Comparison of ENCODE assay signal across 16 mouse cellular contexts in genomic region chr9:56108174-56108573, GRCm38 (mm10). TPM values are rescaled to one million over a fixed set of nuclear protein-coding genes. Genes with fewer than 3 reads are reported as not detected.
DNase-seq lines count a peak whose midpoint lies in the region; ATAC-seq lines count a peak whose summit lies in the region.
"Had no signal": no experiment of that assay in that cellular context is flagged by ENCODE, and none has a peak within 500 bp of the region (broad histone marks: within the 10 kb centered on the region; RNA-seq: fewer than 3 reads in every experiment).

No protein-coding gene starts in this region.

- peak; percentile 61 to 78 for ATAC-seq in hematopoietic stem cell, adult 5-6 weeks (replicated peaks in 1 of 2; ENCODE audit: insufficient read depth in 1 of 2, low FRiP score in 2 of 2, low TSS enrichment in 1 of 2, low read depth in 1 of 2, poor library complexity in 2 of 2, severe bottlenecking in 2 of 2)
- peak; percentile 81 for ATAC-seq in megakaryocyte, adult 5-6 weeks (ENCODE audit: poor library complexity, severe bottlenecking)
- no peak for ATAC-seq in cerebellum, adult (ENCODE audit: insufficient number of reproducible peaks, low FRiP score, low TSS enrichment)
- ATAC-seq in forebrain, embryonic 16.5 days: no peak
- ATAC-seq: CD4-positive, CD25-positive, alpha-beta regulatory T cell, adult 4 months had no signal

- H3K27me3 ChIP-seq in forebrain, embryonic 16.5 days (replicated peaks; ENCODE audit: control insufficient read depth, insufficient read depth, low read length): no peaks in the 10 kb centered on the region
- H3K27me3 ChIP-seq: heart, embryonic 12.5 days; hindbrain, embryonic 15.5 days; lung, embryonic 15.5 days had no signal

- no peak overlapping the region for H3K4me3 ChIP-seq in forebrain, embryonic 16.5 days (replicated peaks; ENCODE audit: low read length)
- H3K4me3 ChIP-seq: heart, embryonic 12.5 days; hindbrain, embryonic 15.5 days; lung, embryonic 15.5 days had no signal

- 77% methylated on average over 5 of the region's 5 CpGs for WGBS in forebrain, embryonic 16.5 days

- intact Hi-C loops in heart, postnatal 25 days (cut with DNase I): no loop called here

- DNase-seq in heart, postnatal 25 days (ENCODE audit: low spot score): peak; percentile 25
- no peak for DNase-seq in heart, postnatal 4 days
- peak; percentile 47 for DNase-seq in MEL-GATA-1-ER (ENCODE audit: extremely low read depth, low read depth)
- no peak for DNase-seq in left cerebral cortex, adult 11 months (ENCODE audit: low spot score)
- DNase-seq: cerebellum, adult 11 months; kidney, adult 9 months; right cerebral cortex, postnatal 4 days had no signal

- no peak overlapping the region for H3K9ac ChIP-seq in forebrain, embryonic 16.5 days (replicated peaks; ENCODE audit: low read depth, low read length)
- H3K9ac ChIP-seq: heart, embryonic 12.5 days; hindbrain, embryonic 15.5 days; lung, embryonic 15.5 days had no signal

- no peaks in the 10 kb centered on the region for H3K9me3 ChIP-seq in forebrain, embryonic 16.5 days (ENCODE audit: control insufficient read depth, low read length)
- H3K9me3 ChIP-seq: heart, embryonic 12.5 days; hindbrain, embryonic 15.5 days; lung, embryonic 15.5 days had no signal

- H3K4me1 ChIP-seq in forebrain, embryonic 16.5 days (replicated peaks; ENCODE audit: control insufficient read depth, insufficient read depth, low read length): no peaks in the 10 kb centered on the region
- H3K4me1 ChIP-seq: hindbrain, embryonic 15.5 days; lung, embryonic 15.5 days had no signal

- H3K4me2 ChIP-seq in forebrain, embryonic 16.5 days (ENCODE audit: low read length): no peak overlapping the region
- H3K4me2 ChIP-seq: heart, embryonic 12.5 days; hindbrain, embryonic 15.5 days; lung, embryonic 15.5 days had no signal

- H3K27ac ChIP-seq in forebrain, embryonic 16.5 days (ENCODE audit: low read length): no peak overlapping the region
- H3K27ac ChIP-seq: hindbrain, embryonic 15.5 days; lung, embryonic 15.5 days; stomach, postnatal 0 days had no signal

- H3K36me3 ChIP-seq in forebrain, embryonic 16.5 days (ENCODE audit: control insufficient read depth, insufficient read depth): no peaks in the 10 kb centered on the region
- H3K36me3 ChIP-seq: heart, embryonic 12.5 days; hindbrain, embryonic 15.5 days; lung, embryonic 15.5 days had no signal

RNA-seq across cellular contexts. Expression of gene Pstpip1, which starts 18.4 kb away (rescaled TPM):
- total RNA-seq in heart, postnatal 25 days (2021): 1 to 10 TPM in 1 of 2 experiments, under 1 TPM in 1; 0.83 to 1.8 TPM
- 1 to 10 TPM; 1.4 to 1.5 TPM for total RNA-seq in heart, postnatal 4 days (2021)
- total RNA-seq in hematopoietic stem cell, adult 5-6 weeks (2017): 109 and 141 TPM in 2 replicates
- 59.2 and 61.2 TPM in 2 replicates for total RNA-seq in megakaryocyte, adult 5-6 weeks (2015)
- total RNA-seq in megakaryocyte, adult 5-6 weeks (2017): 223 and 227 TPM in 2 replicates
- 0.29 and 0.70 TPM in 2 replicates for polyA plus RNA-seq in forebrain, embryonic 16.5 days (2015; fragmentation: Nextera tagmentation; extraction: Ambion mirVana)

RNA-seq across cellular contexts. Expression of gene Tspan3, which starts 57.1 kb away (rescaled TPM):
- total RNA-seq in heart, postnatal 25 days (2021): 100 to 1,000 TPM; 184 to 203 TPM
- 100 to 1,000 TPM; 233 to 244 TPM for total RNA-seq in heart, postnatal 4 days (2021)
- 91.3 and 100 TPM in 2 replicates for total RNA-seq in hematopoietic stem cell, adult 5-6 weeks (2017)
- total RNA-seq in megakaryocyte, adult 5-6 weeks (2015): 22.5 and 28.9 TPM in 2 replicates
- total RNA-seq in megakaryocyte, adult 5-6 weeks (2017): 17.9 and 20.4 TPM in 2 replicates
- 553 and 582 TPM in 2 replicates for polyA plus RNA-seq in forebrain, embryonic 16.5 days (2015; fragmentation: Nextera tagmentation; extraction: Ambion mirVana)

Comparison
In these comparisons a context has a peak if more than half of its experiments do, and no peak if none do; other contexts are left out.
1. DNase-seq: peak in heart, postnatal 25 days (single experiment) and MEL-GATA-1-ER (single experiment); none in heart, postnatal 4 days (single experiment) and left cerebral cortex, adult 11 months (single experiment).
2. ATAC-seq: peak in hematopoietic stem cell, adult 5-6 weeks (2 of 2) and megakaryocyte, adult 5-6 weeks (single experiment); none in cerebellum, adult (single experiment) and forebrain, embryonic 16.5 days (single experiment).
3. RNA of gene Pstpip1, which starts 18.4 kb away (total RNA-seq): 59.2 to 227 TPM in megakaryocyte, adult 5-6 weeks and 109 to 141 TPM in hematopoietic stem cell, adult 5-6 weeks; 0.83 to 1.8 TPM in heart, postnatal 25 days and 1.4 to 1.5 TPM in heart, postnatal 4 days; every median in the first group is over 10 times any median in the second.